Mouse (Mus musculus) lung, postnatal 0 days (tissue): ENCODE data around the gene 1600012H06Rik.

Source experiments
- CTCF ChIP-seq: IDR thresholded peaks from 2 replicates; pipeline ENCODE4 v1.5.1; 2016; ENCODE audit warnings: antibody characterized with exemption, mild to moderate bottlenecking
- EP300 ChIP-seq: IDR thresholded peaks from 2 replicates; pipeline ENCODE4 v1.6.1; 2016; ENCODE audit warnings: antibody characterized with exemption, mild to moderate bottlenecking, control low read depth

DNA sequence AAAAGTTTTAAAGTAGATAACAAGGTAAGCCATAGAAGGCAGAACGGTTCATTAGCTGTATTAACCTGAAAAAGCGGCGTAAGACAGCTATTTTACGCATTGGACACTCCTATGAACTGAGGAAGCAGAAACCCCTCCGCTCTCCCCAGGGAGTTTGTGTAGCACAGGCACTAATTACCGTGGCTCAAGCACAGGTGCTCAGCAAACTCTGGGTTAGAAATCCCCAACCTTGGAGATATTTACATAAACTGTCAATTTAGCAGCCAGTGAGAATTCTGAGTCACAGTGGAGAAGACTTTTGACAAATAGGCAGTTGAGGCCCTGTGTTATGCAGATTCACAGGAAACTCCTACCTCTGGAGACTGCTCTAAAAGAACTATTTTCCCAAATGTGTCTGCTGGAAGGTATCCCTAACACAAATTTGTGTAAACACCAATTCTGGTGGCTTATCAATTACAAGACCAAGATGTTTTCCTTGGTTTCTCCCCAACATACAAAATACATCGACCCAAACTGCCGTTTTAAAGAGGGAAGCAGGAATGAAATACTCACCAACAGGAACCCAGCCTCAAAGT, 15.3 kb upstream of the 1600012H06Rik start:
- TF ChIP-seq EP300 (no peak), CTCF (no peak)
